Mouse (Mus musculus) myocyte (in vitro differentiated cells): ENCODE results near the gene Acoxl.

ENCODE experiments used
- CEBPB ChIP-seq: IDR thresholded peaks from 2 replicates; pipeline ENCODE4 v1.6.1; 2011; ENCODE audit warnings: mild to moderate bottlenecking, moderate library complexity; ENCODE audit not compliant: poor library complexity, insufficient read depth, severe bottlenecking
- E2F4 ChIP-seq: IDR thresholded peaks from one replicate; pipeline ENCODE4 v1.6.1; 2011; ENCODE audit warnings: mild to moderate bottlenecking, control low read depth, moderate library complexity; ENCODE audit not compliant: insufficient read depth
- MAX ChIP-seq: IDR thresholded peaks from one replicate; pipeline ENCODE4 v1.6.1; 2011; ENCODE audit warnings: low read depth, mild to moderate bottlenecking, control low read depth
- MYOD1 ChIP-seq, 3 experiments: IDR thresholded peaks; one replicate each; pipeline ENCODE4 v1.6.1; 2011; ENCODE audit warnings: control low read depth in 2 of 3, low read depth in 2 of 3, mild to moderate bottlenecking in 2 of 3, moderate library complexity in 1 of 3; ENCODE audit not compliant: insufficient read length in 2 of 3, control insufficient read depth in 1 of 3
- MYOG ChIP-seq, 3 experiments: IDR thresholded peaks; one replicate each; pipeline ENCODE4 v1.6.1; 2011; ENCODE audit warnings: control low read depth in 2 of 3, low read depth in 2 of 3, mild to moderate bottlenecking in 2 of 3; ENCODE audit not compliant: insufficient read length in 2 of 3, control insufficient read depth in 1 of 3, insufficient read depth in 1 of 3
- POLR2A ChIP-seq: IDR thresholded peaks from one replicate; pipeline ENCODE4 v1.6.1; 2011; ENCODE audit warnings: low read depth, mild to moderate bottlenecking, control low read depth, moderate library complexity; ENCODE audit not compliant: insufficient read length
- POLR2AphosphoS2 ChIP-seq: IDR thresholded peaks from one replicate; pipeline ENCODE4 v1.6.1; 2011; ENCODE audit warnings: low read depth, control low read depth; ENCODE audit not compliant: insufficient read length
- REST ChIP-seq: IDR thresholded peaks from one replicate; pipeline ENCODE4 v1.6.1; 2011; ENCODE audit warnings: mild to moderate bottlenecking, control low read depth, moderate library complexity; ENCODE audit not compliant: insufficient read depth, insufficient read length
- SRF ChIP-seq: IDR thresholded peaks from one replicate; pipeline ENCODE4 v1.6.1; 2011; ENCODE audit warnings: low read depth; ENCODE audit not compliant: control insufficient read depth, insufficient read length
- TCF12 ChIP-seq: IDR thresholded peaks from one replicate; pipeline ENCODE4 v1.6.1; 2011; ENCODE audit warnings: mild to moderate bottlenecking, control low read depth; ENCODE audit not compliant: poor library complexity, insufficient read depth, severe bottlenecking
- USF1 ChIP-seq: IDR thresholded peaks from one replicate; pipeline ENCODE4 v1.6.1; 2011; ENCODE audit warnings: low read depth, mild to moderate bottlenecking, control low read depth, moderate library complexity

- TF ChIP-seq E2F4 (no peak), USF1 (no peak), POLR2A (no peak), MYOD1 (IDR thresholded peaks at IDR 0.05; ENCODE audit: control insufficient read depth in 1 of 3, insufficient read length in 2 of 3, low read depth in 2 of 3) (no peak), SRF (no peak), MAX (no peak), POLR2AphosphoS2 (no peak), MYOG (IDR thresholded peaks at IDR 0.05; ENCODE audit: control insufficient read depth in 1 of 3, insufficient read depth in 1 of 3, insufficient read length in 2 of 3, low read depth in 2 of 3) (no peak), TCF12 (no peak), REST (no peak), CEBPB (no peak)
These were observed 289.9 kb downstream of the Acoxl start for GRCm38 (mm10) chr2:128128532-128128931.
